Mouse (Mus musculus) left cerebral cortex, adult 8-10 months (tissue): ENCODE measurements around the gene Sema5a. TPM values are rescaled to one million over a fixed set of nuclear protein-coding genes. Genes with fewer than 3 reads are reported as not detected.

Experiments
- DNase-seq, 2 experiments: peaks; one replicate each; pipeline ENCODE4 v3.0.0; 2022; ENCODE audit warnings: low spot score in 2 of 2
- total RNA-seq, 4 experiments: library from RNA; stranded (reverse); gene quantifications; 2 replicates each; pipeline ENCODE4 v1.2.4; 2022

The Sema5a gene
- total RNA-seq, 4 experiments from 2014 or later = 19.8 to 25.7 (median 23.5) TPM

DNA sequence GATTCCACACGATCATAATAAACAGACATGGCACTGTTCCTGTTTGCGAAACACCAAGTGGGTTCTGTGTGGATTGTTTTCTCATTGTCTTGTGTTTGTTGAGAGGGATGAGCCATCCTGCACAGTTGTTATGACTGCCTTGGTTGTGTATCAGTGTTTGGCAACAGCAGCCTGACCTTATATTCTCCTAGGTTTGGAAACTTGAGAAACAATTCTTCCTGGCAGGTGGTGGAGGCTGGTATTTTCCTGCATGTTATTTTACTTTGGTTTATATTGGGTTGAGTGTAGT is 292.8 kb downstream of the Sema5a start:
- no peak for DNase-seq

GRCm38 (mm10) chr15:32538092-32538491 is 293.5 kb downstream of the Sema5a start:
- DNase-seq = no peak

DNA sequence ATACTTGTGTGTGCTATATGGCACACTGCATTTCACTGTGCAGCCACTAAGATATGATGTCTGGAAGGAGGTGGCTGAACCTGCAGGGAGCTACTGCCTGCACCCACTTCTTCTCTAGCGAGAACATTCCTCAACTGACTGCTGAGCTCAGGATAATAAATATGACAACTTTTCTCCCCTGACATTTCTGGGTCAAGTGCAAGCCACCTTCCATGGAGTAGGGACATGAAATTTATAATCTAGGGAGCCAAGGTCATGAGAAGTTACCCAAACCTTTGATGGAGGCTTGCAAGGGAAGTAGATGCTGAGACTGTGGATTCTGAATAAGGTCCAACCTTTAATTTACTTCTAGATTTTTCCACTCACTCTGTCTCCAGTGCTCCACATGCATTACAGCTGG is 298.1 kb downstream of the Sema5a start:
- DNase-seq = no peak

DNA sequence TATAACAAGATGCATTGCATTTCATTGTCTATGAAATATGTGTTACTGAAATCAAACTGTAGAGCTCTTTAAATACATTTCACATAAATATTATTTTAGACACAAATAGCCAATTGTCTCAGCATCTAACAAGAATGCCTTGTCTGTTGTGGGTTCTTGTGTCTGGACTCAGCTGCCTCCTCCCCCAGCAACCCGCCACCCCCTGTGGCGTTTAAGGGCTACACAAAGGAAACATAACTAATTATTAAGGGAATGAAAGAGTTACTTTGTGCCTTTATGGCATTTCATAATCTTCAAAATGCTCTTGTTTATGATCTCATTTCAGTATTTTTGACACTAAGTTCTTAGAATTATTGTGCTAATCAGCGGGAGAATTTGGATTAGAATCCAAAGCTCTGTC is 298.6 kb downstream of the Sema5a start:
- no peak for DNase-seq

GRCm38 (mm10) chr15:32545455-32545854 is 300.8 kb downstream of the Sema5a start:
- no peak for DNase-seq

DNA sequence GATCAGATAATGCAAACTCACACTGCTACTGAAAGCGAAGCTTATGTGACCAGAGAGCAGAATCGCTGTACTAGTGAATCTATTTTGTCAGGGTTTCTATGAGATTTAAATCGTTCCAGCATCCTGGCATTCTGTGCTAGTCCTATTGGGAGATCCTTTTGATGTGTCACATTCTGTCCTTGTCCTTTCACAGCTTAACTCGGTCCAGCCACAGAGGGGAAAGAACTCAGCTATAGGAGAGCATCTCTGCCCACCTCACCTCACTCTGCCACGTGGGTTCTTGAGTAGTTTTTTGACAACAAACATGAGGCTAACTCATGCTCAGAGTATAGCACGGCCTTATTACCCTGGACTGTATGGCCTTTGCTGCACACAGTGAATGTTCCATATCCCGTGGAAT is 302.1 kb downstream of the Sema5a start:
- no peak for DNase-seq

- no peak for DNase-seq
Measured at GRCm38 (mm10) chr15:32558925-32559324, 314.3 kb downstream of the Sema5a start.

GRCm38 (mm10) chr15:32562600-32562999 is 318.0 kb downstream of the Sema5a start:
- no peak for DNase-seq

DNA sequence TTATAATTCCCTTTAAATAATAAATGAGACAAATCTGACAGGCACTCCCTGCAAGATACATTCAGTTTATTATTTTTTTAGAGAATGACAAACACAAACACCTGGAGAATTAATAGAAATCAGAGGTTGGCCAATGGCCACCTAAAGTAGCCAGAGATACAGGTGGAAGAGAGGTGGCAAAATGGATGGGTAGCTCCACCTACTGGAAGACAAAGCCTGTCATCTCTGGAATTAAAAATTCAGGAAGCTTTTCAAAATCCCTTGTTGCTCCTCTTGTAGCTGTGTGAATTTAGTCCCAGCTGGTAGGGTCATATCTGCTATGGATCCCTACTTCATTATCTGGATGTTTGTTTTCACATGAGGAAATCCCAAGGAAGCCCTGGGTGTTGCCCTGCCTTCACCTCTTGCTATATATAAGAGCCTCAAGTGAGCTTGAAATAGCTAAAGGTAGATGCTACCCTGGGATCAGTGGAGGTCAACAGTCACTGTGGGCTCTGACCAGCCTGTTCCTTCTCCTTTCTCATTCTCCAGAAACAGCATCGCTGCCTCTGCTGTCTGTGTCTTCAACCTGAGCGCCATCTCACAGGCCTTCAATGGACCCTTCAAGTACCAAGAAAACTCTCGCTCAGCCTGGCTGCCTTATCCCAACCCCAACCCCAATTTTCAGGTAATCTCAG is 323.7 kb downstream of the Sema5a start:
- no peak for DNase-seq

GRCm38 (mm10) chr15:32568858-32569387 is 324.3 kb downstream of the Sema5a start:
- DNase-seq = no peak

- DNase-seq = no peak
Measured at GRCm38 (mm10) chr15:32574327-32574726, 329.7 kb downstream of the Sema5a start.

DNA sequence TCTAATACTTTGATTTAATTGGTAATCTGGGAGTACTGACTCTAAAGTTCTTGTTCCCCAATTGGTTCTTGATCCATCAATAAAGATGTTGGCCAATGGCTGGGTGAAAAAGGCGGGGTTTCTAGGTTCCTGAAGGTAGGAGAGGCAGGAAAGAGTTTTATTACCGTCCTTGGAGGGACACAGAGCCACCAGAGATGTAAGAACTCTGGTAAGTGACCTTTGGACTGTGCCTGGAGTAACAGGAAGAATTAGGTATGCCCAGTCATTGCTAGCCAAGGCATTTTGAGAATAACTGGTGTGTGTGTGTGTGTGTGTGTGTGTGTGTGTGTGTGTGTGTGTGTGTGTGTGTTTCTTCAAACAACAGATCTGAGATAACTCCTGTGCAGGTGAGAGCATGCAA is 330.6 kb downstream of the Sema5a start:
- DNase-seq = no peak

DNA sequence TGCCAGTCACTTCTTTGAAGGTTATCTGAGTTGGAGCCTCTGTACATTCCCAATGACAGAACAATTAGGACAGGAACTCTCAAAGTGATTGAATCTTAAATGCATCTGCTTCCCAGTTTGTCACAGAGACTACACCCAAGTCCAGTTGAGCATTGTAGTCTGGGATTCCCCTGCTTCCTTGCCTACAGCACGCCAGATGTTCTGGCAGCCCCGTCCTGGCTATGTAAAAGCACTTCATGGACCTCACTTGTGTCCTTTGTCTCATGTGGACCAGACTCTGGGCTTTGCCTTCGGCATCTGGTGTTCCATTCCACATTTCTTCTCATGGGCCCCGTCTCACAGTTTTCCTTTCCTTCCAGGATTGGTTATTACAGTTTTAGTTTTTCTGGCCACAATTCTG is 334.7 kb downstream of the Sema5a start:
- no peak for DNase-seq

GRCm38 (mm10) chr15:32590641-32591040 is 346.0 kb downstream of the Sema5a start:
- DNase-seq = no peak

- DNase-seq = no peak
Measured at GRCm38 (mm10) chr15:32593746-32594145, 349.1 kb downstream of the Sema5a start.

GRCm38 (mm10) chr15:32596574-32596973 is 352.0 kb downstream of the Sema5a start:
- no peak for DNase-seq

- DNase-seq = no peak
Measured at GRCm38 (mm10) chr15:32597189-32597588, 352.6 kb downstream of the Sema5a start.

DNA sequence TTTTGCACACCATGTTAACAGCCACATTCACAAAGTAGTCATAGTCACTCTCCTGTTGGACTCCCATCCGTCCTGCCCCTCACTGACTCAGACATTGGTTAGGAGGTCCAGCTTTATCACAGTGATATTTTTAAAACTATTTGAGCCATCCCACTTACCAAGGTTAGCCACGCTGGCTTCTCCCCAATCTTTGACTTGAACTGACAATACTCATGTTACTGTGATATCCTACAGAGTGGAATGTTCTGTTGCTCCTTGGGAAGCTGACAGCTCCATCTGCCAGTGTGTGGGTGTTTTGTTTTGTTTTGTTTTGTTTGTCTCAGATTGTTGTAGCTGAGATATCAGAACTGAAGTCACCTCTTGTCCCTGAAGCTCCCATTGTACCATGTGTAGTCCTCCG is 362.6 kb downstream of the Sema5a start:
- DNase-seq = no peak

DNA sequence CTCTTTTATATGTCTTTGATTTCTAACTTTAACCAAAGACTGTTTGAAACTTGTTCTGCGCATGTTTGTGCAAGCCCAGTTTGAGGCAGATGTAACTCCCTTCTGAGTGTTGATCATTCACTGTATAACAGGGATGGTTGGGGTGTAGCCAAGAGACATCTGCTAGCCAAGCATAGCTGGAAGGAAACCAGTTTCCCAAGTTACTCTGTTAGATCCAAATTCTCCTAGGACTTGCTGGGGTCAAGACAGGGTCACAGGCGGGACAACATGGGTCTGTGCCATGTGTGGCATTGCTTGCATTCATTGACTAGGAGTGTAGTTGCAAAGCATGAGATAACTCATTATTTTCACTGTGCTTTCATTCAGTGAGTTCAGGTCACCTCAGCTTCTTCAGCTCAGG is 366.2 kb downstream of the Sema5a start:
- no peak for DNase-seq

DNA sequence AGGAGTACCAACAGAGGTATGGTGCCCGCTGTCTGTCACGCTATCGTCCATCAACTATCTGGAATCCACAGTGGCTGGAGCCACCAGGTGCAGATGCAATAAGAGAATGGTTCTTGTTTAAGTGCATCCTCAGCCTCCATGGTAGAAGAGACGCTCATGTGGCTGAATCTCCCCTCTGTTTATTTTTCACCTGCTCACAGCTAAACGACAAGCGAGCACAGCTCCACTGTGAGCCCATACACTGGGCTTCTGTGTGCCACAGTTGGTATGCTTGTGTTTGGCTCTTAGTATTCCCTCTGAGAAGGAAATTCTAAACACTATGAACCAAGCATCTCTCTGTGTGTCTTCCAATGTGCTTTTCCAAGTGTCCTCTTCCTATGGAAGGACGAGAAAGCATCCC is 366.6 kb downstream of the Sema5a start:
- no peak for DNase-seq

- no peak for DNase-seq
Measured at GRCm38 (mm10) chr15:32613718-32614117, 369.1 kb downstream of the Sema5a start.

DNA sequence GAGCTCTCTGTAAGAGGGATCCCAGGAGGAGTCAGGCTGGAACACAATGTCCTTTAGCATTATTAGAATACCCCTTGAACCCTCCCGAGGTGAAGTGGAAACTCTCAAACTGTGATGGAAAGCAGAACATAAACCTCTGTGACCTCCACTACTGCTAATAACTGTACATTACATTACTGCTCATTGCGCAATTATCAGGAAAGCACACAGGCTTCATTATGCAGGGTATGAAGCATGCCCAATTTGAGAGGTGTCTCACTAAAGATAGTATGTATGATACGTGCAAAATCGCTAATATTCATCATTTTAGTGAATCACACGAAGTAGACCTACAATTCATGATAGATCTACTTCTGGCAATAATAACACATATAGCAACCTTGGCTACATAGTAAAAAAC is 371.2 kb downstream of the Sema5a start:
- no peak for DNase-seq

DNA sequence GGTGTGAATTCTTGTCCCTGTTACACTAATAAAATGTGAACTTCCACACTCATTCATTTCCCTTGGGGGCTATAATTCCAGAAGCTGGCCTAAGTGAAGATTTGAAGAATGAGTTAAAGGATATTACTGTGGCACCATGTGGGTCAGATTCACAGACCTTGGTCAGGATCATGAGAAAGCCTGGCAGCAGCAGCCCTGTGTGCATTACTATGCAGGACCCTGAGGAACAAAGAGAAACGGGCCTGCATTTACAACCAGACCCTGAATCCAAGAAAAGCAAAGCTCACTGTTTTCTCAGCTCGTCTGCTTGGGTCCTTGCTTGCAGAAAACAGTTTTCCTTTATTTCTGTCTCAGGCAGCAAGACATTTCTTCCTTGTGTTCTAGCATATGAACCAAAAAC is 374.6 kb downstream of the Sema5a start:
- DNase-seq = no peak
